Mouse (Mus musculus) heart, embryonic 16.5 days (tissue): ENCODE measurements around the gene Aspdh. TPM values are rescaled to one million over a fixed set of nuclear protein-coding genes. Genes with fewer than 3 reads are reported as not detected.

Source experiments
- ATAC-seq: fragments of 200-750 bp; cut with Nextera tagmentation; replicated peaks from 2 replicates; pipeline ENCODE4 v1.8.0; 2017; ENCODE audit warnings: moderate number of reproducible peaks; ENCODE audit not compliant: insufficient read depth, low FRiP score; ENCODE audit errors: extremely low read depth
- H3K27ac ChIP-seq: fragments of 300-500 bp; sonication (generic); 2 replicates; pipeline ENCODE4 v1.5.1; 2014; ENCODE audit warnings: mild to moderate bottlenecking, low read length, control low read depth, moderate library complexity
- H3K27me3 ChIP-seq: fragments of 300-500 bp; sonication (generic); 2 replicates; pipeline ENCODE4 v1.6.1; 2014; ENCODE audit warnings: low read length, mixed read lengths; ENCODE audit not compliant: control insufficient read depth, insufficient read depth
- H3K36me3 ChIP-seq: fragments of 300-500 bp; sonication (generic); 2 replicates; pipeline ENCODE4 v1.6.1; 2014; ENCODE audit not compliant: control insufficient read depth, insufficient read depth
- H3K4me1 ChIP-seq: fragments of 300-500 bp; sonication (generic); 2 replicates; pipeline ENCODE4 v1.6.1; 2014; ENCODE audit warnings: low read length, mixed read lengths; ENCODE audit not compliant: control insufficient read depth, insufficient read depth
- H3K4me2 ChIP-seq: fragments of 300-500 bp; sonication (generic); 2 replicates; pipeline ENCODE4 v1.6.1; 2014; ENCODE audit warnings: low read depth, mild to moderate bottlenecking, control low read depth, low read length
- H3K4me3 ChIP-seq: fragments of 300-500 bp; sonication (generic); 2 replicates; pipeline ENCODE4 v1.5.1; 2014; ENCODE audit warnings: mild to moderate bottlenecking, control low read depth, low read length
- H3K9ac ChIP-seq: fragments of 300-500 bp; sonication (generic); 2 replicates; pipeline ENCODE4 v1.6.1; 2014; ENCODE audit warnings: low read length, control low read depth
- H3K9me3 ChIP-seq: fragments of 300-500 bp; sonication (generic); replicated peaks from 2 replicates; pipeline ENCODE4 v1.6.1; 2016; ENCODE audit warnings: low read length; ENCODE audit not compliant: control insufficient read depth
- WGBS: fragments of 180-500 bp; shearing (Covaris S2); extraction: QIAGEN DNeasy Blood & Tissue Kit; methylation state at CpG from one replicate; pipeline ENCODE4 v1.1.7; 2014; 5-methylcytosine and 5-hydroxymethylcytosine counted together
- microRNA-seq: library from miRNA; unstranded; fragments of <30 nt; microRNA quantifications from one replicate; pipeline ENCODE4, GENCODE M21; 2017
- polyA plus RNA-seq: library from polyadenylated mRNA; unstranded; fragments of >200 nt; fragmentation: Nextera tagmentation; extraction: Ambion mirVana; gene quantifications from 2 replicates; pipeline ENCODE4 v1.2.1, GENCODE M21; 2015

The Aspdh gene
- polyA plus RNA-seq, 1 experiment from 2014 or later, result 0.62 TPM

- Histone ChIP-seq H3K4me3 (no peak overlapping the region), H3K27ac (no peak overlapping the region), H3K27me3 (peaks cover 3% of the 10 kb centered on the region; the same call in 1 of the 2 replicates), H3K9me3 (no peaks in the 10 kb centered on the region), H3K4me1 (peaks cover 15% of the 10 kb centered on the region), H3K9ac (no peak overlapping the region), H3K36me3 (no peaks in the 10 kb centered on the region), H3K4me2 (no peak overlapping the region)
- 71% methylated on average over 1 of the region's 1 CpGs for WGBS
- ATAC-seq, result no peak
These were observed 33.7 kb downstream of the Aspdh start for GRCm38 (mm10) chr7:44498922-44499321.

- H3K9ac ChIP-seq, result no peak overlapping the region
- no peaks in the 10 kb centered on the region for H3K36me3 ChIP-seq
- ATAC-seq, result no peak
- peaks cover 3% of the 10 kb centered on the region; the same call in 1 of the 2 replicates for H3K9me3 ChIP-seq
- H3K4me1 ChIP-seq, result peaks cover 12% of the 10 kb centered on the region
- no peak overlapping the region for H3K27ac ChIP-seq
- H3K27me3 ChIP-seq, result peaks cover 3% of the 10 kb centered on the region; the same call in 1 of the 2 replicates
- no peak overlapping the region for H3K4me3 ChIP-seq
- 57% methylated on average over 20 of the region's 20 CpGs for WGBS
- H3K4me2 ChIP-seq, result no peak overlapping the region
These were observed 34.9 kb downstream of the Aspdh start for GRCm38 (mm10) chr7:44500046-44500445.

- Histone ChIP-seq H3K4me3 (no peak overlapping the region), H3K9ac (no peak overlapping the region), H3K4me2 (no peak overlapping the region), H3K27me3 (peaks cover 3% of the 10 kb centered on the region; the same call in 1 of the 2 replicates), H3K9me3 (peaks cover 3% of the 10 kb centered on the region; the same call in 1 of the 2 replicates), H3K36me3 (no peaks in the 10 kb centered on the region), H3K4me1 (peaks cover 4% of the 10 kb centered on the region; the same call in 1 of the 2 replicates), H3K27ac (no peak overlapping the region)
- 28% methylated on average over 5 of the region's 5 CpGs for WGBS
- ATAC-seq, result no peak
These were observed 36.4 kb downstream of the Aspdh start for GRCm38 (mm10) chr7:44501563-44502115.

GRCm38 (mm10) chr7:44507491-44507890 is 42.3 kb downstream of the Aspdh start:
- ATAC-seq, result no peak
- no peak overlapping the region for H3K9ac ChIP-seq
- no peak overlapping the region for H3K4me3 ChIP-seq
- H3K36me3 ChIP-seq, result no peaks in the 10 kb centered on the region
- H3K4me2 ChIP-seq, result no peak overlapping the region
- no peaks in the 10 kb centered on the region for H3K4me1 ChIP-seq
- peaks cover 4% of the 10 kb centered on the region; the same call in 1 of the 2 replicates for H3K9me3 ChIP-seq
- no peaks in the 10 kb centered on the region; the same call in 1 of the 2 replicates for H3K27me3 ChIP-seq
- no peak overlapping the region for H3K27ac ChIP-seq

Small RNAs within 50 kb of the gene (microRNA-seq; reads per million reads assigned to microRNA genes)
- 0.98 reads per million for gene Mir7052

Other genes starting within 250 kb of the Aspdh start
- not detected in 2 replicates for gene Klk1b5, start 249.4 kb upstream of the Aspdh start, polyA plus RNA-seq
- gene Klk1, start 240.0 kb upstream of the Aspdh start, polyA plus RNA-seq, result 0.25 TPM in 1 of 2 replicates, not detected in the other
- not detected in 2 replicates for gene Gm36864, start 229.2 kb upstream of the Aspdh start, polyA plus RNA-seq
- gene 1700028J19Rik, start 218.7 kb upstream of the Aspdh start, polyA plus RNA-seq, result 0.95 and 1.2 TPM in 2 replicates
- gene 2410002F23Rik, start 218.7 kb upstream of the Aspdh start, polyA plus RNA-seq, result 73.1 and 78.4 TPM in 2 replicates
- not detected in 2 replicates for gene Acp4, start 208.0 kb upstream of the Aspdh start, polyA plus RNA-seq
- gene Gm15517, start 203.9 kb upstream of the Aspdh start, polyA plus RNA-seq, result not detected in 2 replicates
- 1.4 and 1.8 TPM in 2 replicates for gene Clec11a, start 158.5 kb upstream of the Aspdh start, polyA plus RNA-seq
- gene Shank1, start 155.1 kb upstream of the Aspdh start, polyA plus RNA-seq, result 0.55 and 0.66 TPM in 2 replicates
- gene Syt3, start 81.3 kb upstream of the Aspdh start, polyA plus RNA-seq, result 0.62 and 0.70 TPM in 2 replicates
- 0.32 and 0.41 TPM in 2 replicates for gene 1700008O03Rik, start 79.6 kb upstream of the Aspdh start, polyA plus RNA-seq
- gene Lrrc4b, start 36.4 kb upstream of the Aspdh start, polyA plus RNA-seq, result 1.2 and 1.3 TPM in 2 replicates
- 157 and 169 TPM in 2 replicates for gene Josd2, start 2.6 kb downstream of the Aspdh start, polyA plus RNA-seq
- gene Emc10, start 31.1 kb downstream of the Aspdh start, polyA plus RNA-seq, result 87.9 and 88.7 TPM in 2 replicates
- gene Fam71e1, start 31.2 kb downstream of the Aspdh start, polyA plus RNA-seq, result 6.8 and 7.6 TPM in 2 replicates
- 4.5 and 4.6 TPM in 2 replicates for gene Mybpc2, start 59.3 kb downstream of the Aspdh start, polyA plus RNA-seq
- 4.0 and 5.9 TPM in 2 replicates for gene Spib, start 66.7 kb downstream of the Aspdh start, polyA plus RNA-seq
- 61.1 and 70.5 TPM in 2 replicates for gene Pold1, start 83.5 kb downstream of the Aspdh start, polyA plus RNA-seq
- 64.3 and 73.5 TPM in 2 replicates for gene Nr1h2, start 88.6 kb downstream of the Aspdh start, polyA plus RNA-seq
- 2.8 and 11.6 TPM in 2 replicates for gene Napsa, start 107.0 kb downstream of the Aspdh start, polyA plus RNA-seq
- gene Kcnc3, start 125.3 kb downstream of the Aspdh start, polyA plus RNA-seq, result 0.08 and 0.32 TPM in 2 replicates
- gene Myh14, start 205.5 kb downstream of the Aspdh start, polyA plus RNA-seq, result 1.5 and 4.9 TPM in 2 replicates
- not detected in 2 replicates for gene Izumo2, start 243.4 kb downstream of the Aspdh start, polyA plus RNA-seq